Mouse (Mus musculus) forebrain, postnatal 0 days (tissue): ENCODE results near the gene Pmel. TPM values are rescaled to one million over a fixed set of nuclear protein-coding genes. Genes with fewer than 3 reads are reported as not detected.

Source experiments
- ATAC-seq: fragments of 200-750 bp; cut with Nextera tagmentation; 2 replicates; pipeline ENCODE4 v1.8.0; 2017; ENCODE audit warnings: mild to moderate bottlenecking, moderate library complexity
- DNase-seq: peaks from one replicate; pipeline ENCODE4 v3.0.0-alpha.2; 2015
- H3K27ac ChIP-seq: fragments of 300-500 bp; sonication (generic); 2 replicates; pipeline ENCODE4 v1.5.1; 2014; ENCODE audit warnings: low read depth, mild to moderate bottlenecking, antibody characterized with exemption, low read length, moderate library complexity, mixed read lengths
- H3K27me3 ChIP-seq: fragments of 300-500 bp; sonication (generic); 2 replicates; pipeline ENCODE4 v1.6.1; 2014; ENCODE audit warnings: mild to moderate bottlenecking, low read length, mixed read lengths; ENCODE audit not compliant: insufficient read depth
- H3K36me3 ChIP-seq: fragments of 300-500 bp; sonication (generic); 2 replicates; pipeline ENCODE4 v1.6.1; 2014; ENCODE audit warnings: mild to moderate bottlenecking, moderate library complexity; ENCODE audit not compliant: insufficient read depth
- H3K4me1 ChIP-seq: fragments of 300-500 bp; sonication (generic); 2 replicates; pipeline ENCODE4 v1.6.1; 2014; ENCODE audit warnings: antibody characterized with exemption; ENCODE audit not compliant: insufficient read depth
- H3K4me2 ChIP-seq: fragments of 300-500 bp; sonication (generic); 2 replicates; pipeline ENCODE4 v1.6.1; 2014; ENCODE audit warnings: low read depth, mild to moderate bottlenecking, moderate library complexity
- H3K4me3 ChIP-seq: fragments of 300-500 bp; sonication (generic); 2 replicates; pipeline ENCODE4 v1.5.1; 2014; ENCODE audit warnings: low read depth, low read length, mixed read lengths
- H3K9ac ChIP-seq: fragments of 300-500 bp; sonication (generic); 2 replicates; pipeline ENCODE4 v1.6.1; 2014; ENCODE audit warnings: mild to moderate bottlenecking
- H3K9me3 ChIP-seq: fragments of 300-500 bp; sonication (generic); 2 replicates; pipeline ENCODE4 v1.6.1; 2016; ENCODE audit warnings: low read length
- CTCF ChIP-seq: sonication (generic); IDR thresholded peaks from 2 replicates; pipeline ENCODE4 v1.5.1; 2016; ENCODE audit warnings: antibody characterized with exemption, control low read depth, low read depth
- WGBS: fragments of 180-500 bp; shearing (Covaris S2); extraction: QIAGEN DNeasy Blood & Tissue Kit; methylation state at CpG from one replicate; pipeline ENCODE4 v1.1.7; 2014; 5-methylcytosine and 5-hydroxymethylcytosine counted together
- polyA plus RNA-seq: library from polyadenylated mRNA; unstranded; fragments of >200 nt; fragmentation: Nextera tagmentation; extraction: Ambion mirVana; gene quantifications from 2 replicates; pipeline ENCODE4 v1.2.1, GENCODE M21; 2015
- total RNA-seq: library from RNA; depleted of rRNA; stranded (reverse); fragments of >200 nt; gene quantifications from 2 replicates; pipeline ENCODE4 v1.2.3, GENCODE M21; 2014; rRNA removed

The Pmel gene
- total RNA-seq (0.85 and 1.2 TPM in 2 replicates), polyA plus RNA-seq (0.67 and 0.86 TPM in 2 replicates)

- Histone ChIP-seq H3K9me3 (no peaks in the 10 kb centered on the region), H3K4me2 (peak within 1 kb of the TSS; percentile 93), H3K27me3 (no peaks in the 10 kb centered on the region), H3K9ac (peak within 1 kb of the TSS; percentile 44), H3K27ac (peak within 1 kb of the TSS; percentile 65; the same call in 1 of the 2 replicates), H3K4me3 (peak within 1 kb of the TSS; percentile 62), H3K36me3 (no peaks in the 10 kb centered on the region), H3K4me1 (no peaks in the 10 kb centered on the region)
- 26% methylated on average over 4 of the region's 4 CpGs for WGBS
- DNase-seq (no peak), ATAC-seq (no peak)
- TF ChIP-seq CTCF, result no peak
Measured at GRCm38 (mm10) chr10:128703895-128704294, at the start of gene Pmel. TSS of gene Pmel (plus strand) at chr10:128704195.

- Histone ChIP-seq H3K27me3 (no peaks in the 10 kb centered on the region), H3K4me3 (no peak overlapping the region), H3K36me3 (no peaks in the 10 kb centered on the region), H3K9me3 (no peaks in the 10 kb centered on the region), H3K4me1 (no peaks in the 10 kb centered on the region), H3K9ac (no peak overlapping the region), H3K27ac (no peak overlapping the region), H3K4me2 (no peak overlapping the region)
- no peak for ATAC-seq
- DNase-seq, result no peak
- no peak for TF ChIP-seq CTCF
- 83% methylated on average over 3 of the region's 3 CpGs for WGBS
Measured at GRCm38 (mm10) chr10:128655254-128655653, 48.7 kb upstream of the Pmel start.

GRCm38 (mm10) chr10:128656731-128657130 lies 47.3 kb upstream of the Pmel start:
- Histone ChIP-seq H3K4me1 (no peaks in the 10 kb centered on the region), H3K27ac (no peak overlapping the region), H3K4me3 (no peak overlapping the region), H3K36me3 (no peaks in the 10 kb centered on the region), H3K9ac (no peak overlapping the region), H3K4me2 (no peak overlapping the region), H3K9me3 (no peaks in the 10 kb centered on the region), H3K27me3 (no peaks in the 10 kb centered on the region)
- ATAC-seq, result no peak
- no peak for DNase-seq
- no peak for TF ChIP-seq CTCF
- 94% methylated on average over 1 of the region's 1 CpGs for WGBS

GRCm38 (mm10) chr10:128657844-128658243 lies 46.2 kb upstream of the Pmel start:
- H3K4me2 ChIP-seq, result no peak overlapping the region
- no peak overlapping the region for H3K9ac ChIP-seq
- H3K4me1 ChIP-seq, result no peaks in the 10 kb centered on the region
- H3K4me3 ChIP-seq, result no peak overlapping the region
- WGBS, result 62% methylated on average over 9 of the region's 9 CpGs
- no peaks in the 10 kb centered on the region for H3K9me3 ChIP-seq
- no peak overlapping the region for H3K27ac ChIP-seq
- TF ChIP-seq CTCF, result no peak
- H3K36me3 ChIP-seq, result no peaks in the 10 kb centered on the region
- DNase-seq, result no peak
- H3K27me3 ChIP-seq, result no peaks in the 10 kb centered on the region
- no peak for ATAC-seq

GRCm38 (mm10) chr10:128659490-128659889 lies 44.5 kb upstream of the Pmel start:
- no peak for TF ChIP-seq CTCF
- no peak overlapping the region for H3K4me2 ChIP-seq
- no peaks in the 10 kb centered on the region for H3K36me3 ChIP-seq
- ATAC-seq (no peak), DNase-seq (no peak)
- 55% methylated on average over 9 of the region's 9 CpGs for WGBS
- no peaks in the 10 kb centered on the region for H3K27me3 ChIP-seq
- no peaks in the 10 kb centered on the region for H3K9me3 ChIP-seq
- H3K4me1 ChIP-seq, result no peaks in the 10 kb centered on the region
- no peak overlapping the region for H3K9ac ChIP-seq
- H3K27ac ChIP-seq, result no peak overlapping the region
- no peak overlapping the region for H3K4me3 ChIP-seq

GRCm38 (mm10) chr10:128662465-128662864 lies 41.5 kb upstream of the Pmel start:
- Histone ChIP-seq H3K4me3 (no peak overlapping the region), H3K27me3 (no peaks in the 10 kb centered on the region), H3K4me1 (0 out of 2 replicates have a peak, but pooled peaks cover 3% of the 10 kb centered on the region), H3K9me3 (no peaks in the 10 kb centered on the region), H3K27ac (no peak overlapping the region), H3K36me3 (no peaks in the 10 kb centered on the region), H3K9ac (no peak overlapping the region), H3K4me2 (no peak overlapping the region)
- ATAC-seq (no peak), DNase-seq (no peak)
- TF ChIP-seq CTCF, result no peak

- Histone ChIP-seq H3K27me3 (no peaks in the 10 kb centered on the region), H3K4me1 (0 out of 2 replicates have a peak, but pooled peaks cover 6% of the 10 kb centered on the region), H3K9ac (no peak overlapping the region), H3K27ac (no peak overlapping the region), H3K4me2 (no peak overlapping the region), H3K4me3 (no peak overlapping the region), H3K36me3 (no peaks in the 10 kb centered on the region), H3K9me3 (no peaks in the 10 kb centered on the region)
- 71% methylated on average over 5 of the region's 5 CpGs for WGBS
- no peak for DNase-seq
- TF ChIP-seq CTCF, result no peak
- ATAC-seq, result no peak
Measured at GRCm38 (mm10) chr10:128663441-128664220, 40.4 kb upstream of the Pmel start.
